Mouse (Mus musculus) liver, adult 2 months (tissue): ENCODE measurements around the gene Sh3bgrl2.

Source experiments
- CTCF ChIP-seq: fragments of 200-500 bp; IDR thresholded peaks from 2 replicates; pipeline ENCODE4 v1.5.1; 2011; ENCODE audit warnings: low read depth, low read length, control low read depth
- POLR2A ChIP-seq: fragments of 200-500 bp; IDR thresholded peaks from 2 replicates; pipeline ENCODE4 v1.6.1; 2011; ENCODE audit warnings: low read length, control low read depth; ENCODE audit not compliant: insufficient read depth; ENCODE audit errors: extremely low read depth

DNA sequence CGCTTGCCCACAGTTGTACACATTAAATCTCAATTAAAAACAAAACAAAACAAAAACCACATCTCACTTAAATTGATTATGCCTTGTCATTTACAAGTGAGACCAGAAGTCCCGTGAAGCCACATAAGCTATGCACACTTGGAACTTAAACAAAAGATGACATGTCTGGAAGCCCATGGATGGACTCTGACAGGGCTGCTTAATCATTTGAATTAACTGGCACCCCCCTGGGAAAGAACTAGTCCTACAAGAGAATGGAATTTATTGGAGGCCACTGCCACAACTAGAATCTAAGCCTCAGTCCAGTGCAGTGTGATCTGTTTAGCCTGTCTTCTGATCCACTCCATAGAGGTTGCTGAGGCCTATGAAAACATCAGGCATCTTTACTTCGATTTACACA lies 23.2 kb downstream of the Sh3bgrl2 start:
- TF ChIP-seq POLR2A (no peak), CTCF (no peak)
